Mouse (Mus musculus) liver, embryonic 14.5 days (tissue): ENCODE measurements at regions not wholly inside any gene's neighbourhood (a gene's known extent, or its start where the extent isn't known, plus 50 kb on each side); places are given as distances from the start of the nearest gene placed in this dataset.

Experiments
- ATAC-seq: fragments of 200-750 bp; cut with Nextera tagmentation; 2 replicates; pipeline ENCODE4 v1.8.0; 2017; ENCODE audit warnings: moderate number of reproducible peaks, mild to moderate bottlenecking, moderate library complexity; ENCODE audit not compliant: insufficient read depth
- DNase-seq, 3 experiments: peaks; one replicate each; pipeline ENCODE4 v3.0.0-alpha.2; 2012 to 2013; ENCODE audit warnings: low read depth in 3 of 3, low spot score in 3 of 3
- H3K27ac ChIP-seq: fragments of 300-500 bp; sonication (generic); 2 replicates; pipeline ENCODE4 v1.5.1; 2014; ENCODE audit warnings: moderate library complexity, mild to moderate bottlenecking, control low read depth, inconsistent platforms
- H3K27me3 ChIP-seq: fragments of 300-500 bp; sonication (generic); 2 replicates; pipeline ENCODE4 v1.6.1; 2014; ENCODE audit warnings: mild to moderate bottlenecking, low read length, moderate library complexity; ENCODE audit not compliant: control insufficient read depth, insufficient read depth
- H3K36me3 ChIP-seq: fragments of 300-500 bp; sonication (generic); replicated peaks from 2 replicates; pipeline ENCODE4 v1.6.1; 2014; ENCODE audit warnings: low read depth; ENCODE audit not compliant: control insufficient read depth, insufficient read depth
- H3K4me1 ChIP-seq, 2 experiments: fragments of 200-500 bp in 1 of 2; fragments of 300-500 bp in 1 of 2; sonication (generic) in 1 of 2; replicated peaks; 2 replicates each; pipeline ENCODE4 v1.6.1; 2012 to 2014; ENCODE audit warnings: antibody characterized with exemption in 1 of 2, inconsistent platforms in 1 of 2, low read length in 1 of 2; ENCODE audit not compliant: control insufficient read depth in 2 of 2, insufficient read depth in 2 of 2
- H3K4me2 ChIP-seq: fragments of 300-500 bp; sonication (generic); 2 replicates; pipeline ENCODE4 v1.6.1; 2014; ENCODE audit warnings: low read depth, mild to moderate bottlenecking, control low read depth, moderate library complexity
- H3K4me3 ChIP-seq, 2 experiments: fragments of 200-500 bp in 1 of 2; fragments of 300-500 bp in 1 of 2; sonication (generic) in 1 of 2; 2 replicates each; pipeline ENCODE4 v1.5.1; 2012 to 2014; ENCODE audit warnings: low read depth in 2 of 2, low read length in 2 of 2, mild to moderate bottlenecking in 2 of 2, control low read depth in 1 of 2, inconsistent platforms in 1 of 2, moderate library complexity in 1 of 2; ENCODE audit not compliant: insufficient read depth in 1 of 2
- H3K9ac ChIP-seq: fragments of 300-500 bp; sonication (generic); replicated peaks from 2 replicates; pipeline ENCODE4 v1.6.1; 2014; ENCODE audit warnings: mild to moderate bottlenecking, control low read depth, moderate library complexity
- H3K9me3 ChIP-seq: fragments of 300-500 bp; sonication (generic); 2 replicates; pipeline ENCODE4 v1.6.1; 2016; ENCODE audit warnings: low read length, mixed read lengths; ENCODE audit not compliant: control insufficient read depth
- CTCF ChIP-seq: IDR thresholded peaks from 2 replicates; pipeline ENCODE4 v1.5.1; 2016; ENCODE audit warnings: antibody characterized with exemption, low read depth, control low read depth
- EP300 ChIP-seq: IDR thresholded peaks from 2 replicates; pipeline ENCODE4 v1.6.1; 2016; ENCODE audit warnings: antibody characterized with exemption, low read depth
- WGBS: fragments of 180-500 bp; shearing (Covaris S2); extraction: QIAGEN DNeasy Blood & Tissue Kit; methylation state at CpG from one replicate; pipeline ENCODE4 v1.1.7; 2014; ENCODE audit not compliant: insufficient replicate concordance; 5-methylcytosine and 5-hydroxymethylcytosine counted together

- ATAC-seq (no peak), DNase-seq (no peak)
- Histone ChIP-seq H3K9me3 (no peaks in the 10 kb centered on the region), H3K4me3 (no peak overlapping the region), H3K4me1 (no peaks in the 10 kb centered on the region), H3K9ac (no peak overlapping the region), H3K27me3 (no peaks in the 10 kb centered on the region), H3K36me3 (no peaks in the 10 kb centered on the region), H3K27ac (no peak overlapping the region), H3K4me2 (no peak overlapping the region)
- WGBS: 50% methylated on average over 5 of the region's 5 CpGs
- TF ChIP-seq CTCF (no peak), EP300 (no peak)
Observed at GRCm38 (mm10) chr12:16237498-16237897, 373.3 kb downstream of the Lpin1 start.

- H3K9ac ChIP-seq: no peak overlapping the region
- H3K4me2 ChIP-seq: no peak overlapping the region
- ATAC-seq: no peak
- H3K4me3 ChIP-seq: no peak overlapping the region
- no peak overlapping the region for H3K27ac ChIP-seq
- 73% methylated on average over 3 of the region's 3 CpGs for whole genome bisulfite sequencing
- TF ChIP-seq EP300 (no peak), CTCF (no peak)
- H3K27me3 ChIP-seq: no peaks in the 10 kb centered on the region
- no peaks in the 10 kb centered on the region for H3K36me3 ChIP-seq
- no peaks in the 10 kb centered on the region for H3K4me1 ChIP-seq
- DNase-seq: no peak
- no peaks in the 10 kb centered on the region for H3K9me3 ChIP-seq
Observed at GRCm38 (mm10) chr12:16233559-16233958, 377.2 kb downstream of the Lpin1 start.

GRCm38 (mm10) chr12:16232828-16233227 lies 377.9 kb downstream of the Lpin1 start:
- no peak overlapping the region for H3K4me3 ChIP-seq
- H3K4me2 ChIP-seq: no peak overlapping the region
- H3K27ac ChIP-seq: no peak overlapping the region
- TF ChIP-seq CTCF: no peak
- no peak for TF ChIP-seq EP300
- H3K9me3 ChIP-seq: no peaks in the 10 kb centered on the region
- WGBS: 49% methylated on average over 8 of the region's 8 CpGs
- no peak overlapping the region for H3K9ac ChIP-seq
- no peaks in the 10 kb centered on the region for H3K27me3 ChIP-seq
- no peak for ATAC-seq
- no peaks in the 10 kb centered on the region for H3K36me3 ChIP-seq
- DNase-seq: no peak
- H3K4me1 ChIP-seq: no peaks in the 10 kb centered on the region

GRCm38 (mm10) chr12:16232051-16232450 lies 378.7 kb downstream of the Lpin1 start:
- no peaks in the 10 kb centered on the region for H3K9me3 ChIP-seq
- H3K9ac ChIP-seq: no peak overlapping the region
- DNase-seq: no peak
- H3K4me3 ChIP-seq: no peak overlapping the region
- H3K36me3 ChIP-seq: no peaks in the 10 kb centered on the region
- 59% methylated on average over 2 of the region's 2 CpGs for WGBS
- H3K4me1 ChIP-seq: no peaks in the 10 kb centered on the region
- no peak overlapping the region for H3K27ac ChIP-seq
- no peak overlapping the region for H3K4me2 ChIP-seq
- no peak for ATAC-seq
- no peaks in the 10 kb centered on the region for H3K27me3 ChIP-seq
- TF ChIP-seq EP300 (no peak), CTCF (no peak)

GRCm38 (mm10) chr12:16231093-16231492 lies 379.7 kb downstream of the Lpin1 start:
- no peaks in the 10 kb centered on the region for H3K9me3 ChIP-seq

More at GRCm38 (mm10) chr12:16231093-16231492, 379.7 kb downstream of the Lpin1 start:
- Histone ChIP-seq H3K27me3 (no peaks in the 10 kb centered on the region), H3K4me1 (no peaks in the 10 kb centered on the region; a peak in 1 of 4 replicates), H3K36me3 (no peaks in the 10 kb centered on the region), H3K27ac (no peak overlapping the region), H3K4me3 (no peak overlapping the region), H3K9ac (no peak overlapping the region), H3K4me2 (no peak overlapping the region)
- WGBS: 54% methylated on average over 2 of the region's 2 CpGs
- ATAC-seq (no peak), DNase-seq (no peak)
- TF ChIP-seq CTCF: no peak
- TF ChIP-seq EP300: no peak
